Mouse (Mus musculus) embryo, embryonic 11 days (tissue): ENCODE data around the gene Dock1.

Experiments used
- DNase-seq: peaks from one replicate; pipeline ENCODE4 v3.0.0-alpha.2; 2015

The Dock1 gene

GRCm38 (mm10) chr7:134862000-134862399 lies 191.5 kb downstream of the Dock1 start:
- DNase-seq = no peak

- DNase-seq = peak; percentile 70
Observed at GRCm38 (mm10) chr7:134864175-134864574, 193.7 kb downstream of the Dock1 start.

- no peak for DNase-seq
Observed at GRCm38 (mm10) chr7:134872511-134872910, 202.1 kb downstream of the Dock1 start.

- DNase-seq = no peak
Observed at GRCm38 (mm10) chr7:134872981-134873380, 202.5 kb downstream of the Dock1 start.

GRCm38 (mm10) chr7:134878985-134879384 lies 208.5 kb downstream of the Dock1 start:
- DNase-seq = peak; percentile 18

- no peak for DNase-seq
Observed at GRCm38 (mm10) chr7:134880431-134880830, 210.0 kb downstream of the Dock1 start.

- no peak for DNase-seq
Observed at GRCm38 (mm10) chr7:134883516-134883915, 213.1 kb downstream of the Dock1 start.

- DNase-seq = no peak
Observed at GRCm38 (mm10) chr7:134892449-134892871, 222.0 kb downstream of the Dock1 start.

GRCm38 (mm10) chr7:134892972-134893371 lies 222.5 kb downstream of the Dock1 start:
- peak; percentile 33 for DNase-seq

GRCm38 (mm10) chr7:134894604-134895003 lies 224.2 kb downstream of the Dock1 start:
- no peak for DNase-seq

- no peak for DNase-seq
Observed at GRCm38 (mm10) chr7:134899462-134899861, 229.0 kb downstream of the Dock1 start.

- DNase-seq = no peak
Observed at GRCm38 (mm10) chr7:134901992-134902391, 231.5 kb downstream of the Dock1 start.

GRCm38 (mm10) chr7:134931886-134932285 lies 261.4 kb downstream of the Dock1 start:
- DNase-seq = no peak

- peak; percentile 34 for DNase-seq
Observed at GRCm38 (mm10) chr7:134937471-134937926, 267.0 kb downstream of the Dock1 start.

GRCm38 (mm10) chr7:134937927-134938609 lies 267.6 kb downstream of the Dock1 start, which contains the start of gene Fam196a:
Gene Fam196a (minus strand): TSS chr7:134938430.
- peak; percentile 81 for DNase-seq

GRCm38 (mm10) chr7:134941891-134942290 lies 271.4 kb downstream of the Dock1 start:
- no peak for DNase-seq

GRCm38 (mm10) chr7:134943063-134943462 lies 272.6 kb downstream of the Dock1 start:
- no peak for DNase-seq

GRCm38 (mm10) chr7:134943701-134944100 lies 273.2 kb downstream of the Dock1 start:
- no peak for DNase-seq

- peak; percentile 20 for DNase-seq
Observed at GRCm38 (mm10) chr7:134945925-134946716, 275.7 kb downstream of the Dock1 start.

- no peak for DNase-seq
Observed at GRCm38 (mm10) chr7:134959086-134959485, 288.6 kb downstream of the Dock1 start.

GRCm38 (mm10) chr7:134960871-134961270 lies 290.4 kb downstream of the Dock1 start:
- peak; percentile 34 for DNase-seq

- no peak for DNase-seq
Observed at GRCm38 (mm10) chr7:134961608-134962007, 291.2 kb downstream of the Dock1 start.

- no peak for DNase-seq
Observed at GRCm38 (mm10) chr7:134990244-134990643, 319.8 kb downstream of the Dock1 start.

- DNase-seq = no peak
Observed at GRCm38 (mm10) chr7:134990911-134991310, 320.5 kb downstream of the Dock1 start.
